Mouse (Mus musculus): ENCODE data around the gene Exoc1. TPM values are rescaled to one million over a fixed set of nuclear protein-coding genes. Genes with fewer than 3 reads are reported as not detected.

The Exoc1 gene
- total and polyA plus RNA-seq, 3 experiments: 34.2 to 40.8 TPM; not detected in 1

- peaks cover 5 to 8% of the 10 kb centered on the region in 2 experiments for H3K4me1 ChIP-seq (ENCODE audit: control insufficient read depth in 1 of 2, insufficient read depth in 2 of 2, low read length in 2 of 2)
- peak; percentile 48 for DNase-seq (ENCODE audit: low read depth, low spot score)
Observed at GRCm38 (mm10) chr5:76529704-76530066, 574 bp downstream of the Exoc1 start.

GRCm38 (mm10) chr5:76533186-76533585, 4.1 kb downstream of the Exoc1 start:
- H3K4me1 ChIP-seq (ENCODE audit: control insufficient read depth in 1 of 2, insufficient read depth in 2 of 2, low read length in 2 of 2): peaks cover 2 to 4% of the 10 kb centered on the region in 2 experiments; a peak in 3 of 4 replicates
- peaks cover 12 to 16% of the 10 kb centered on the region in 2 experiments for H3K36me3 ChIP-seq (ENCODE audit: control insufficient read depth in 1 of 2, insufficient read depth in 2 of 2, low read length in 2 of 2)
- H3K9me3 ChIP-seq (replicated peaks; ENCODE audit: insufficient read depth, low read length): no peaks in the 10 kb centered on the region
- no peak for TF ChIP-seq POLR2A (IDR thresholded peaks at IDR 0.05; ENCODE audit: control insufficient read depth in 1 of 2, insufficient read depth in 1 of 2, low read depth in 1 of 2, low read length in 2 of 2, poor library complexity in 1 of 2)
- TF ChIP-seq SMC3 (IDR thresholded peaks at IDR 0.05; ENCODE audit: low read depth, low read length): no peak
- TF ChIP-seq NELFE (IDR thresholded peaks at IDR 0.05; ENCODE audit: low read depth, low read length): no peak
- no peak for TF ChIP-seq NRF1 (IDR thresholded peaks at IDR 0.05; ENCODE audit: insufficient read depth, low read depth, low read length, poor library complexity, severe bottlenecking)
- TF ChIP-seq ZC3H11A (IDR thresholded peaks at IDR 0.05; ENCODE audit: low read depth, low read length): no peak
- TF ChIP-seq ELF1 (IDR thresholded peaks at IDR 0.05; ENCODE audit: low read depth, low read length): no peak
- no peak for TF ChIP-seq BHLHE40 (IDR thresholded peaks at IDR 0.05; ENCODE audit: borderline replicate concordance, low read depth, low read length)
- H3K27me3 ChIP-seq (ENCODE audit: control insufficient read depth in 1 of 2, insufficient read depth in 2 of 2, low read length in 2 of 2): no peaks in the 10 kb centered on the region
- peaks cover 14% of the 10 kb centered on the region for H3K79me2 ChIP-seq (ENCODE audit: control insufficient read depth, insufficient read depth, low read length, poor library complexity)
- H3K27ac ChIP-seq (ENCODE audit: control insufficient read depth, low read depth, low read length): no peak overlapping the region
- no peak for DNase-seq (ENCODE audit: low read depth, low spot score)
- H3K4me3 ChIP-seq (ENCODE audit: control insufficient read depth in 1 of 2, insufficient read depth in 1 of 2, low read depth in 2 of 2, low read length in 2 of 2): no peak overlapping the region
- H3K9ac ChIP-seq (ENCODE audit: control insufficient read depth, low read depth, low read length, poor library complexity, severe bottlenecking): no peak overlapping the region

More at GRCm38 (mm10) chr5:76529704-76530066, 574 bp downstream of the Exoc1 start:
- peaks cover 2 to 21% of the 10 kb centered on the region in 2 experiments; a peak in 3 of 4 replicates for H3K36me3 ChIP-seq (ENCODE audit: control insufficient read depth in 1 of 2, insufficient read depth in 2 of 2, low read length in 2 of 2)
- peak overlapping the region; percentile 67 to 80 for H3K4me3 ChIP-seq (ENCODE audit: control insufficient read depth in 1 of 2, insufficient read depth in 1 of 2, low read depth in 2 of 2, low read length in 2 of 2)
- no peaks in the 10 kb centered on the region for H3K27me3 ChIP-seq (ENCODE audit: control insufficient read depth in 1 of 2, insufficient read depth in 2 of 2, low read length in 2 of 2)
- peak overlapping the region; percentile 78 for H3K9ac ChIP-seq (ENCODE audit: control insufficient read depth, low read depth, low read length, poor library complexity, severe bottlenecking)
- H3K79me2 ChIP-seq (ENCODE audit: control insufficient read depth, insufficient read depth, low read length, poor library complexity): peaks cover 14% of the 10 kb centered on the region
- H3K9me3 ChIP-seq (replicated peaks; ENCODE audit: insufficient read depth, low read length): no peaks in the 10 kb centered on the region
- TF ChIP-seq TAL1 (IDR thresholded peaks at IDR 0.05; ENCODE audit: low read length) (no peak), GATA1 (IDR thresholded peaks at IDR 0.05; ENCODE audit: low read depth, low read length) (no peak), ETS1 (IDR thresholded peaks at IDR 0.05; ENCODE audit: low read depth, low read length) (no peak), POLR2A (IDR thresholded peaks at IDR 0.05; ENCODE audit: control insufficient read depth in 1 of 2, insufficient read depth in 1 of 2, low read depth in 1 of 2, low read length in 2 of 2, poor library complexity in 1 of 2) (no peak), POLR2AphosphoS5 (IDR thresholded peaks at IDR 0.05; ENCODE audit: borderline replicate concordance, low read depth, low read length) (no peak)
- H3K27ac ChIP-seq (ENCODE audit: control insufficient read depth, low read depth, low read length): no peak overlapping the region

- Histone ChIP-seq H3K4me3 (ENCODE audit: control insufficient read depth in 1 of 2, insufficient read depth in 1 of 2, low read depth in 2 of 2, low read length in 2 of 2) (no peak overlapping the region), H3K4me1 (ENCODE audit: control insufficient read depth in 1 of 2, insufficient read depth in 2 of 2, low read length in 2 of 2) (no peaks in the 10 kb centered on the region), H3K9ac (ENCODE audit: control insufficient read depth, low read depth, low read length, poor library complexity, severe bottlenecking) (no peak overlapping the region), H3K27ac (ENCODE audit: control insufficient read depth, low read depth, low read length) (no peak overlapping the region), H3K9me3 (replicated peaks; ENCODE audit: insufficient read depth, low read length) (no peaks in the 10 kb centered on the region), H3K79me2 (ENCODE audit: control insufficient read depth, insufficient read depth, low read length, poor library complexity) (0 out of 2 replicates have a peak, but pooled peaks cover 3% of the 10 kb centered on the region), H3K36me3 (ENCODE audit: control insufficient read depth in 1 of 2, insufficient read depth in 2 of 2, low read length in 2 of 2) (peaks cover 0 to 12% of the 10 kb centered on the region in 2 experiments; a peak in 2 of 4 replicates), H3K27me3 (ENCODE audit: control insufficient read depth in 1 of 2, insufficient read depth in 2 of 2, low read length in 2 of 2) (no peaks in the 10 kb centered on the region)
- no peak for TF ChIP-seq UBTF (IDR thresholded peaks at IDR 0.05; ENCODE audit: borderline replicate concordance, insufficient read depth, low read depth, low read length)
- no peak for TF ChIP-seq MYB (IDR thresholded peaks at IDR 0.05; ENCODE audit: low read depth, low read length)
- DNase-seq (ENCODE audit: low read depth, low spot score): no peak
Observed at GRCm38 (mm10) chr5:76536231-76536630, 7.1 kb downstream of the Exoc1 start.
